ENCODE assay signal across 16 mouse cellular contexts in the genomic region with DNA sequence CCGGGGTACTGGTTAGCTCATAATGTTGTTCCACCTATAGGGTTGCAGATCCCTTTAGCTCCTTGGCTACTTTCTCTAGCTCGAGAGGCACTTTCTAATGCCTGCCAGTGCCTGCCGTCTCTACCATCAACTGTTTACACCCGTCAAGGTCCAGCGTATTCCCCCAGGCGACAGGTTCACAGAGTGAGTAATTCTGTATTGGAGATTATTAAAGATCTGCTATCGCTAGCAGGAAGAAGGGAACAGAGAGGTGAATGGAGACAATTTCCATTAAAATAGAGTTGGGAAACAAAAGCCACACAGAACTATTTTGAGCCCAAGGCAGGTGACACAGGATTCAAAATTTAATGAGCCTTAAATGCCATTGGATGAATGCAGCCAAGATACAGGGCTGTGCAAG.
DNase-seq lines count a peak whose midpoint lies in the region; ATAC-seq lines count a peak whose summit lies in the region.
"Had no signal": no experiment of that assay in that cellular context is flagged by ENCODE, and none has a peak within 500 bp of the region (broad histone marks: within the 10 kb centered on the region; RNA-seq: fewer than 3 reads in every experiment).

No protein-coding gene starts in this region.

- H3K27me3 ChIP-seq in forebrain, embryonic 11.5 days (ENCODE audit: control insufficient read depth, insufficient read depth, low read length): no peaks in the 10 kb centered on the region
- peaks cover 13% of the 10 kb centered on the region; the same call in 1 of the 2 replicates for H3K27me3 ChIP-seq in forebrain, embryonic 10.5 days (ENCODE audit: poor library complexity, severe bottlenecking)
- no peaks in the 10 kb centered on the region for H3K27me3 ChIP-seq in kidney, embryonic 15.5 days
- H3K27me3 ChIP-seq in forebrain, embryonic 13.5 days: no peaks in the 10 kb centered on the region
- H3K27me3 ChIP-seq: embryonic facial prominence, embryonic 15.5 days had no signal

- ATAC-seq in forebrain, embryonic 11.5 days (replicated peaks; ENCODE audit: low FRiP score): 0 out of 2 replicates have a peak, but pooled peaks have one; percentile 49
- no peak for ATAC-seq in kidney, embryonic 15.5 days (replicated peaks; ENCODE audit: low FRiP score)
- peak; percentile 17; the same call in 1 of the 2 replicates for ATAC-seq in forebrain, embryonic 13.5 days
- ATAC-seq: hindbrain, embryonic 16.5 days; inflammation-experienced regulatory T-cells, adult 6 months had no signal

- H3K4me3 ChIP-seq in forebrain, embryonic 11.5 days (ENCODE audit: low read depth, low read length): no peak overlapping the region
- no peak overlapping the region for H3K4me3 ChIP-seq in forebrain, embryonic 10.5 days
- no peak overlapping the region for H3K4me3 ChIP-seq in kidney, embryonic 15.5 days (replicated peaks)
- H3K4me3 ChIP-seq in forebrain, embryonic 13.5 days: no peak overlapping the region
- H3K4me3 ChIP-seq: embryonic facial prominence, embryonic 15.5 days; erythroblast, embryonic 14.5 days; gastrocnemius, adult 2 months; heart, embryonic 12.5 days had no signal

- H3K27ac ChIP-seq in forebrain, embryonic 11.5 days (ENCODE audit: low read depth, low read length): no peak overlapping the region
- H3K27ac ChIP-seq in forebrain, embryonic 10.5 days: no peak overlapping the region
- peak overlapping the region; percentile 54; the same call in 1 of the 2 replicates for H3K27ac ChIP-seq in kidney, embryonic 15.5 days
- no peak overlapping the region for H3K27ac ChIP-seq in forebrain, embryonic 13.5 days
- H3K27ac ChIP-seq: embryonic facial prominence, embryonic 15.5 days; gastrocnemius, adult 2 months had no signal

- H3K36me3 ChIP-seq in forebrain, embryonic 11.5 days (ENCODE audit: control insufficient read depth, insufficient read depth, low read length): no peaks in the 10 kb centered on the region
- H3K36me3 ChIP-seq in forebrain, embryonic 10.5 days (replicated peaks): no peaks in the 10 kb centered on the region
- H3K36me3 ChIP-seq in kidney, embryonic 15.5 days: no peaks in the 10 kb centered on the region
- no peaks in the 10 kb centered on the region for H3K36me3 ChIP-seq in forebrain, embryonic 13.5 days (ENCODE audit: poor library complexity, severe bottlenecking)
- H3K36me3 ChIP-seq: embryonic facial prominence, embryonic 15.5 days; heart, embryonic 12.5 days had no signal

- H3K4me2 ChIP-seq in forebrain, embryonic 11.5 days (ENCODE audit: low read depth, low read length, severe bottlenecking): no peak overlapping the region
- H3K4me2 ChIP-seq in kidney, embryonic 15.5 days: no peak overlapping the region
- no peak overlapping the region for H3K4me2 ChIP-seq in forebrain, embryonic 13.5 days
- H3K4me2 ChIP-seq: embryonic facial prominence, embryonic 15.5 days; heart, embryonic 12.5 days had no signal

- DNase-seq in forebrain, embryonic 11.5 days (ENCODE audit: low spot score): peak; percentile 53
- DNase-seq in forebrain, embryonic 10.5 days (ENCODE audit: extremely low spot score, low spot score): no peak
- DNase-seq in kidney, postnatal 25 days: no peak
- no peak for DNase-seq in cerebellum, adult 8-10 months
- DNase-seq in thymus, postnatal 14 days: no peak
- DNase-seq: adrenal gland, postnatal 10 days; embryo, embryonic 11 days; gastrocnemius, adult 2 months; gastrocnemius, postnatal 25 days had no signal

- H3K9ac ChIP-seq in forebrain, embryonic 11.5 days (ENCODE audit: low read length): no peak overlapping the region
- H3K9ac ChIP-seq in kidney, embryonic 15.5 days: no peak overlapping the region
- no peak overlapping the region for H3K9ac ChIP-seq in forebrain, embryonic 13.5 days
- H3K9ac ChIP-seq: embryonic facial prominence, embryonic 15.5 days; heart, embryonic 12.5 days had no signal

- H3K9me3 ChIP-seq in forebrain, embryonic 11.5 days (ENCODE audit: control insufficient read depth, low read length): no peaks in the 10 kb centered on the region
- no peaks in the 10 kb centered on the region for H3K9me3 ChIP-seq in forebrain, embryonic 10.5 days
- H3K9me3 ChIP-seq in kidney, embryonic 15.5 days (replicated peaks): no peaks in the 10 kb centered on the region
- H3K9me3 ChIP-seq in forebrain, embryonic 13.5 days (replicated peaks): no peaks in the 10 kb centered on the region
- H3K9me3 ChIP-seq: embryonic facial prominence, embryonic 15.5 days; heart, embryonic 12.5 days had no signal

- H3K4me1 ChIP-seq in forebrain, embryonic 11.5 days (replicated peaks; ENCODE audit: control insufficient read depth, insufficient read depth, low read length): peaks cover 10% of the 10 kb centered on the region
- peaks cover 53% of the 10 kb centered on the region for H3K4me1 ChIP-seq in forebrain, embryonic 10.5 days
- peaks cover 37% of the 10 kb centered on the region for H3K4me1 ChIP-seq in kidney, embryonic 15.5 days
- peaks cover 55% of the 10 kb centered on the region for H3K4me1 ChIP-seq in forebrain, embryonic 13.5 days

- 27% methylated on average over 6 of the region's 7 CpGs for whole genome bisulfite sequencing in forebrain, embryonic 11.5 days
- 51% methylated on average over 7 of the region's 7 CpGs for WGBS in forebrain, embryonic 10.5 days
- 76% methylated on average over 7 of the region's 7 CpGs for WGBS in kidney, embryonic 15.5 days
- 18% methylated on average over 7 of the region's 7 CpGs for WGBS in forebrain, embryonic 13.5 days
